Mouse (Mus musculus) frontal cortex, postnatal 25 days (tissue): Measurements from ENCODE around the gene Cdk5rap2.

ENCODE experiments used
- DNase-seq, 2 experiments: peaks; one replicate each; pipeline ENCODE4 v3.0.0; 2022; ENCODE audit warnings: low spot score in 2 of 2

The Cdk5rap2 gene

GRCm38 (mm10) chr4:70354448-70354847 lies 55.8 kb downstream of the Cdk5rap2 start:
- DNase-seq, result no peak

- no peak for DNase-seq
Observed at GRCm38 (mm10) chr4:70353656-70354055, 56.6 kb downstream of the Cdk5rap2 start.

GRCm38 (mm10) chr4:70335444-70336144 lies 74.6 kb downstream of the Cdk5rap2 start:
- DNase-seq, result no peak

- DNase-seq, result no peak
Observed at GRCm38 (mm10) chr4:70334995-70335394, 75.2 kb downstream of the Cdk5rap2 start.

- DNase-seq, result no peak
Observed at GRCm38 (mm10) chr4:70332981-70333380, 77.3 kb downstream of the Cdk5rap2 start.

GRCm38 (mm10) chr4:70332576-70332975 lies 77.7 kb downstream of the Cdk5rap2 start:
- no peak for DNase-seq

GRCm38 (mm10) chr4:70331181-70331580 lies 79.1 kb downstream of the Cdk5rap2 start:
- DNase-seq, result no peak

GRCm38 (mm10) chr4:70328033-70328432 lies 82.2 kb downstream of the Cdk5rap2 start:
- no peak for DNase-seq

GRCm38 (mm10) chr4:70327436-70327835 lies 82.8 kb downstream of the Cdk5rap2 start:
- no peak for DNase-seq

GRCm38 (mm10) chr4:70321586-70321985 lies 88.7 kb downstream of the Cdk5rap2 start:
- DNase-seq, result no peak

- no peak for DNase-seq
Observed at GRCm38 (mm10) chr4:70312170-70312569, 98.1 kb downstream of the Cdk5rap2 start.

GRCm38 (mm10) chr4:70311530-70311929 lies 98.7 kb downstream of the Cdk5rap2 start:
- peak; percentile 25 to 46 for DNase-seq

GRCm38 (mm10) chr4:70307230-70307629 lies 103.0 kb downstream of the Cdk5rap2 start:
- peak; percentile 76 to 87 for DNase-seq

- no peak for DNase-seq
Observed at GRCm38 (mm10) chr4:70303870-70304269, 106.4 kb downstream of the Cdk5rap2 start.

- no peak for DNase-seq
Observed at GRCm38 (mm10) chr4:70301187-70301586, 109.1 kb downstream of the Cdk5rap2 start.

GRCm38 (mm10) chr4:70289361-70289760 lies 120.9 kb downstream of the Cdk5rap2 start:
- no peak for DNase-seq

GRCm38 (mm10) chr4:70283163-70283562 lies 127.1 kb downstream of the Cdk5rap2 start:
- no peak for DNase-seq

- DNase-seq, result no peak
Observed at GRCm38 (mm10) chr4:70278882-70279281, 131.4 kb downstream of the Cdk5rap2 start.

- no peak for DNase-seq
Observed at GRCm38 (mm10) chr4:70278057-70278456, 132.2 kb downstream of the Cdk5rap2 start.

GRCm38 (mm10) chr4:70272943-70273342 lies 137.3 kb downstream of the Cdk5rap2 start:
- no peak for DNase-seq

GRCm38 (mm10) chr4:70272527-70272926 lies 137.7 kb downstream of the Cdk5rap2 start:
- no peak for DNase-seq

- DNase-seq, result no peak
Observed at GRCm38 (mm10) chr4:70267213-70267906, 142.9 kb downstream of the Cdk5rap2 start.

- peak in 1 of 2 experiments; percentile 48 for DNase-seq
Observed at GRCm38 (mm10) chr4:70265248-70265647, 145.0 kb downstream of the Cdk5rap2 start.
